Mouse (Mus musculus) gastrocnemius, adult 8-10 months (tissue): Measurements from ENCODE around the gene Abcc1. TPM values are rescaled to one million over a fixed set of nuclear protein-coding genes. Genes with fewer than 3 reads are reported as not detected.

ENCODE experiments used
- DNase-seq, 2 experiments: peaks; one replicate each; pipeline ENCODE4 v3.0.0; 2022; ENCODE audit warnings: low spot score in 2 of 2
- total RNA-seq, 4 experiments: library from RNA; stranded (reverse); gene quantifications; 2 replicates each; pipeline ENCODE4 v1.2.4; 2022

Gene Abcc1
- total RNA-seq, 4 experiments from 2014 or later: 17.2 to 23.2 (median 21.4) TPM

DNA sequence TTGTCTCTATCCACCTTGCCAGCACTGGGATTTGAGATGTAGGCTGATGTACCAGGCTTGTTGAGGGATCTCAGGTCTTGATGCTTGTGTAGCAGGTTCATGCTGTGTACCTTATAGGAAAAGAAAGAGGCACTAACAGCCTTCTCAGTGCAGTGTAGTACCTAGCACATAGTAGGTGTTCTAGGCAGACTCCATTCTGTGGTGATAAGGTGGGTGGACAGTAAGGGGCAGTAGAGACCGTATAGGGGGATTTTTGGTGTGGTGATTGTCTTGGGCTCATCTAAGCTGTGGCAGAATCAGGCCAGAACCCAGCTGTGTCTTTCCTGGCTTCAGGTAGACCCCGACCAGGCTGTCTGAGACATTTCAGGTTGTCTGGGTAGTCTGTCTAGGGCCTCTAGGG lies 15.0 kb downstream of the Abcc1 start:
- DNase-seq: no peak

- peak; percentile 57 to 81 for DNase-seq
Measured at GRCm38 (mm10) chr16:14377321-14377720, 16.0 kb downstream of the Abcc1 start.

- no peak for DNase-seq
Measured at GRCm38 (mm10) chr16:14378654-14379053, 17.3 kb downstream of the Abcc1 start.

DNA sequence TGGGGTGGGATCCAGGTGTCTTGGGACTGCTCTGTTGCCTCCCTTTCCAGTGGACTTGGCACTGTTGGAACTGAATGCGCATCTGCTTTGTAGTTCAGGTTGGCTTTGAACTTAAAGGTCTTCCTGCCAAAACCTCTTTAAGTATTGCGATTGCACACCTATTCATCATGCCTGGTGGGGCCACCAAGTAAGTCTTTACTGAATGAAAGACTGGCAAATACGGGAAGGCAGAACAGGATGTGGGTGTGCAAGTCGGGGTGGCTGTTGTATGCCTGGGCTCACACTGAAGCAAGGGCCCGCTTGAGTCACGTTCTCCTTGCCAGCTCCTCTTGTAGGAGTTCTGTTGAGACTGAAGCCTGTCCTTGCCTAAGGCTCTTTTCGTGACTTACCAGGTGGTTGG lies 18.5 kb downstream of the Abcc1 start:
- DNase-seq: no peak

GRCm38 (mm10) chr16:14381061-14381665 lies 19.8 kb downstream of the Abcc1 start:
- peak; percentile 39 to 72 for DNase-seq

DNA sequence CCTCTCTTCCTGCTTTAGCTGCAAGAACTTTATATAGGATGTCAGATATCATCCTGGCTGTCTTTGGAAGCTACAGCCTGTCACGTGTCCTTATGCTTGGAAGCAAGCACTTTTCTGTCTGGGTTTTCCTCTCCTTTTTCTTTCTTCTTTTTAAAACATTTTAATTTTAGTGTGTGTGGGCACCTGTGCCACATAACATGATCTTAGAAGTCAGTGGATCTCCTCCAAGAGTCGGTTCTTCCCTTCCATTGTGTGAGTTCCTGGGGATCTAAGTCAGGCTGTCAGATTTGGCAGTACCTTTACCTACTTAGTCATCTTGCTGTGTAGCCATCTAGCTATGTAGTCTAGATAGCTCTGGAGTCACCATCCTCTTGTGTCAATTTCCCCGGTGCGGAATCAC lies 37.9 kb downstream of the Abcc1 start:
- DNase-seq: no peak

- no peak for DNase-seq
Measured at GRCm38 (mm10) chr16:14403507-14403906, 42.1 kb downstream of the Abcc1 start.

DNA sequence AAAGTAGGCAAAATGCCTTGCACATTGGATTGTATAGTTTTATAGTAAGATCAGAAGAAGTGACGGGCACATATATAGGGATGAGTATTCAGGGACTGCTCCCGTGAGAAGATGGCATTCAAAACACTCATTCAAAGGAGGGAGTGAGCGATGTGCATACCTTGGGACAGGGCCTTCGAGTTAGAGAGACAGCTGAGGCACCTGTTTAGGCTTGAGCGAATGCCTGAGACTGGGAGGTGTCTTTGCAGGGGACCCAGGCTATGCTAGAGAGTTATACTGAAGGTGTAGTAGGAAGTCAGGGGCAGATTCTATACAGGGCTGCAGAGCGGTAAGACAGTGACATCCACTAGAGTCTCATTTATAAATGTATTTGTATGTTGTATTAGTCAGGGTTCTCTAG lies 44.3 kb downstream of the Abcc1 start:
- DNase-seq: no peak

GRCm38 (mm10) chr16:14409124-14409523 lies 47.8 kb downstream of the Abcc1 start:
- DNase-seq: no peak

- DNase-seq: no peak
Measured at GRCm38 (mm10) chr16:14409776-14410175, 48.4 kb downstream of the Abcc1 start.

- no peak for DNase-seq
Measured at GRCm38 (mm10) chr16:14410611-14411010, 49.3 kb downstream of the Abcc1 start.

DNA sequence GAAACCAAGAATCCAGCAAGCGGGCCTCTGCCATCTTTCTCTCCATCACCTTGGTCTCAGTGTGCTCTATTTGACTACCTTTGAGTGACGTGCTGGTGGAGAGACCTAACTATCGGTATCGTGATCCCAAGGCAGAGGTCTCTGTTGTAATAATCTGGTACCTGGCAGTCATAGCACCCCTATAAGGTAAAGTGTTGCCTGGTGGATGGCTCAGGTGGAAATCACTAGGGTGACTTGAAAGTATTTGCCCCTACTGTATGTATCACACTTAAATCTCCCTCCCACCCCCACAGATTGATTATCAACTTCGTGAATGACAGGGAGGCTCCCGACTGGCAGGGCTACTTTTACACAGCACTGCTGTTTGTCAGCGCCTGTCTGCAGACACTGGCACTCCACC lies 49.8 kb downstream of the Abcc1 start:
- DNase-seq: no peak

DNA sequence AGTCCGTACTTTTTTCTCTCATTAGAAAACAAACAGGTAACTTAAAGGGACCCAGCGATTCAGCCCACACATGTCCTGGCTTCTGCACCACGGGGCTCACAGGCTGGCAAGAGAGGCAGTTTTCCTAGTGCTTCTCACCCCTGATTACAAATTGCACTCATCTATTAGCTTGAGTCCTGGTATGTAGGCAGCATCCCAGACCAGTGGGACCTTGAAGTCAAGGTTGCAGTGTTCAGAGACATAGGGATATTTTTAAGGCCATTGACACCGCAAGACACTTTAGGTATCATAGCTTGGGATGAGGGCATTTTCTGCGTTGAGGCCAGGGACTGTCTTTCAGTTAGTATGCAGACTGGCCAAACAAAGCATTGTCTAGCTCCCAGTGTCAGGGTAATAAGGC lies 51.2 kb downstream of the Abcc1 start:
- DNase-seq: no peak

DNA sequence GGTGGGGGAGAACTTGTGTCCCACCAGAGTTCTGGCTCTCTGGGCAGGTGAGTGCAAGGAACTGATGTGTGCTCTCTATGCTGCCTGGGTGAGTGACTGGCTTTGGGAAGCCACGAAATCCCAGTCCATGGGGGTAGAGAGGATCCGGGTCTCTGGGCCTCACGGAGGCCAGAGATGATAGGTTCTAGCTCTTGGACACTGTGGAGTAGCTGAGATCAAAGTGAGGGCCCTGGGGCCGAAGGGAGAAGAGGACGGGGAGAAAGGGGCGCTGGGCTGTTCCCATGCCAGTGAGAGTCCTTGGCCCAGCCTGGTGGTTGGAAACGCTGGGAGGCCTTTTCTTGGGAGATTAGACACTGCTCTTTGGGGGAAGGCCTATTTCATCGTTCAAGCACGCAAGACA lies 53.8 kb downstream of the Abcc1 start:
- no peak for DNase-seq

DNA sequence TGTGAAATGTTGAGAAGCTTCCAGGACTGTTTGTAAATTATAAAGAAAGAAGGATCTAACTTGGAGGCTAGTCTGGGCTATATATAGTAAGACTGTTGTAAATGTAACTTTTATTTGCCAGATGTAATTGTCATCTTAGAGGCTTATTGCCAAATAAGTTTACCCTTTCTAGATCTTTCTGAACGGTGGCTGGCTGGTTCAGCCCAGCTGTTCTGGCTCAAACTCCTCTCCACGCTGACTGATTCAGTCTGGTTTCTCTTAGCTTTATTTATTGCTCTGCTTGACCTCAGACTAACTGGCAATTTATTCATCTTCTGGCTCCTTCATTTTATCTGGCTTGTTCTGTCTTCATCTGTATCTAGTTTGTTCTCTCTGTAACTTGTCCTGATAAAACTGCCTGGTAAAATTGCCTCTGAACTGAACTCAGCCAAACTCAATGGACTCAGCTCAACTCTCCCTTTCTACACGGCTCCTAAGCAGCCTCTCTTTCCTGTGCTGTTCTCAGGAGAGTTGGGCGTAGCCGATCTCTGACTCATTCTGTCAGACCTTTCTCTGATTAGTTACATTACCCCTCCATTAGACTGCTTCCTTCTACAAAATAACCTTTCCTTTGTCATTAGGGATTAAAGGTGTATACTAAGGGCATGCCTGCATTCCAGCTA lies 55.7 kb downstream of the Abcc1 start:
- DNase-seq: no peak

DNA sequence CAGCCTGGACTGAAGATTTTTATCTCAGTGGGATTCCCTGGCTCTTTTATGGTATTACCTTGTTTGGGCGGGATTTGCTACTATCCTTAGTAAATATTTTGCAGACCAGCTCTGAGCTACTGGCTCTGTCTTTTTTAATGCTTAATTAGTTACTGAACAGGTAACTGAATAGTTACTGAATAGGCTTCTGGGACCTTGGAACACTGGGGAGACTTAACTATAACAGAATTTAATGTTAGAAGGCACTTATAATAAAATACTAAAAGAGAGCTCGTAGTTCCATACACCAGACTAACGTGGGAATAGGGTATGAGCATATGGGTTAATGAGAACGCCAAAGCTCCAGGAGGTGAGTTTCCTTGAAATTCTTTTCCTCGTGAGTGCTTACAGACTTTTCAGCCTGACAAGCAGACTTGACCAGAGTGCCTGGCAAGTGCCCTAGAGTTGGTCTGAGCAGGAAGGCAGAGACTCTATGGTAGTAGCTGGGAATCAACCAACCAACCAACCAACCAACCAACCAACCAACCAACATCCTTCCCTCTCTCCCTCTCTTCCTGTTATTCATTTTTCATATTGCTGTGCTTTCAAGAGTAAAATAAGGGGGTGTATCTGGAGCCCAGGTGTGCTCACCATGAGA lies 59.3 kb downstream of the Abcc1 start:
- no peak for DNase-seq

DNA sequence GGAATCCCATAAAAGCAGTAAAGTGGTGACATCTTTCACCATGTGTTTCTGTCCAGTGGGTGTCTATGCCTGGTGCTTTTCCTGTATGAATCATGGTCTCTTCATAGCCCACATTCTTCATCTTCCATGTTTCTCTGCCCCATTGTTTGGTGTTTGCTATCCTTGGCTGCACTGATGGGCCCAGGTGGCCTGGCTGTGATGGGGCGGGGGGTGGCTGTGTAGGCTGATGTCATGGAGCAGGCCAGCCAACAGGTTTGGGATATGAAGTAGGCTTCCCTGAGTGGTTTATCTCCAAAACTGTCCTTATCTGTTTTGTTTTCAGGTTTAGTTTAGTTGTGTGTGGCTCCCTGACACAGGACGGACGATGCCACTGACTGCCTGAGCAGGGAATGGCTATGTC lies 60.7 kb downstream of the Abcc1 start:
- DNase-seq: no peak

- DNase-seq: no peak
Measured at GRCm38 (mm10) chr16:14429371-14429770, 68.0 kb downstream of the Abcc1 start.

DNA sequence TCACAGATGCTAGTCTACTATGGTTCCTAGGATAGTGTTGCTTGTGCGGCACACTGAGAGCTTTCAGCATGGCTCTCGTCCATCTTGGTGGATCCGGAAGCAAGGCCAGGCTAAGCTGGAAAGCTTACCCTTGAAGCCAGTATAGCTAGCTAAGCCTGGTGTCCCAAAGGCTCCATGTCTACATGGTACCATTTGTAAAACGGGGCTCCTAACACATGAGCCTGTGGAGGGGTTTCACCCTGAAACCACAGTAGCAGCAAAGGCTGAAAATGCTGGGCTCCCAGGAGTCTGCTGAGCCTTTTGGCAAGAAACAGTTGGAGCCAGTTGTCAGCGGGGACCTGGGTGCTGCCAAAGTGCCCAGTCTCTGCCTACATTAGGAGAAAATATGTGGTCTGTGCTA lies 71.6 kb downstream of the Abcc1 start:
- no peak for DNase-seq

GRCm38 (mm10) chr16:14435526-14435925 lies 74.2 kb downstream of the Abcc1 start:
- DNase-seq: no peak

DNA sequence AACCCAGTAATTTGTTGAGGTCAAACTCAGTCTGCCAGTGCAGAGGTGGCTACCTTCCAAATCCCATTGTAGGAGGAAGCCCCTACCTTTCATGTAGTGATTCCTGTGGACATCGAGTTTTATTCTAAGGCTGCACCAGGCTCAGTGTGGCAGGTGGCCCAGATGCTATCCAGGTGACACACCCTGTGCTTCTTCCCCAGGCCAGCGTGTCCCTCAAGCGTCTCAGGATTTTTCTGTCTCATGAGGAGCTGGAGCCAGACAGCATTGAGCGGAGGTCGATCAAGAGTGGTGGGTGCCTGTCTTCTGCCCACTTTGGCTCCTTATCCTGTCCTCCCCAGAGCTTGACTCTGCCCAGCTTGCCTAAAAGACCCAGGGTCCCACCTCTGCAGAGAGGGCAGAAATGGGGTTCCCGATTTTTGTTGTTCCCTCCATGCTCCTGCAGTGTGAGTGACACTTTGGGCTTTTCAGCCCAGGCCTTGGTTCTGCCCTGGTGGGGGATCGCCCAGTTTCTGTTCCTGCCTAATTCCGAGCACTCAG lies 76.2 kb downstream of the Abcc1 start:
- no peak for DNase-seq

GRCm38 (mm10) chr16:14438561-14438960 lies 77.2 kb downstream of the Abcc1 start:
- no peak for DNase-seq

DNA sequence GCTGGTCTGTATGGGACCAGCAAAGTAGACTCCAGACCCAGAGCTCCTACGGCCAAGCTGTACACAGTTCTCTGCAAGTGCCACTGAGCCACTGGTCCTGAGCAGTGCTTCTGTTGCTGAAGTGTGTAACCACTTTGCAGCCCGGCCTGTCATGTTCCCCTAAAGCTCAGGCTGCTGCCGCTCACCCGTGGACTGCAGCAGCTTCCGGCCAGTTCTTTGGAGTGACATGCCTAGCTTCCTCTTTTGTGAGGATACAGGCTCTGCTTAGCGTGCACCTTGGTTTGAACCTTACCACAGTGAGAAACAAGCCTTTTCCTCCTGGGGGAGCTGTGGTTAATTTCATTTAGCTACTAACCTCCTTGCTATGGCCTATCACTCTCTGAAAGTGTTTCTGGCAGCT lies 77.7 kb downstream of the Abcc1 start:
- DNase-seq: no peak
